Mouse (Mus musculus) C2C12 (cell line): ENCODE measurements at regions not wholly inside any gene's neighbourhood (a gene's known extent, or its start where the extent isn't known, plus 50 kb on each side); places are given as distances from the start of the nearest gene placed in this dataset.

Source experiments
- CTCF ChIP-seq: IDR thresholded peaks from one replicate; pipeline ENCODE4 v1.5.1; 2011; ENCODE audit not compliant: control insufficient read depth, insufficient read depth, insufficient read length
- MAX ChIP-seq: IDR thresholded peaks from one replicate; pipeline ENCODE4 v1.6.1; 2011; ENCODE audit warnings: mild to moderate bottlenecking, control low read depth
- MYOD1 ChIP-seq: IDR thresholded peaks from one replicate; pipeline ENCODE4 v1.6.1; 2011; ENCODE audit warnings: low read depth; ENCODE audit not compliant: control insufficient read depth, insufficient read length
- MYOG ChIP-seq: IDR thresholded peaks from one replicate; pipeline ENCODE4 v1.6.1; 2011; ENCODE audit not compliant: control insufficient read depth, insufficient read length; ENCODE audit errors: extremely low read depth
- USF1 ChIP-seq: IDR thresholded peaks from one replicate; pipeline ENCODE4 v1.6.1; 2011; ENCODE audit warnings: low read depth, mild to moderate bottlenecking, control low read depth, moderate library complexity

DNA sequence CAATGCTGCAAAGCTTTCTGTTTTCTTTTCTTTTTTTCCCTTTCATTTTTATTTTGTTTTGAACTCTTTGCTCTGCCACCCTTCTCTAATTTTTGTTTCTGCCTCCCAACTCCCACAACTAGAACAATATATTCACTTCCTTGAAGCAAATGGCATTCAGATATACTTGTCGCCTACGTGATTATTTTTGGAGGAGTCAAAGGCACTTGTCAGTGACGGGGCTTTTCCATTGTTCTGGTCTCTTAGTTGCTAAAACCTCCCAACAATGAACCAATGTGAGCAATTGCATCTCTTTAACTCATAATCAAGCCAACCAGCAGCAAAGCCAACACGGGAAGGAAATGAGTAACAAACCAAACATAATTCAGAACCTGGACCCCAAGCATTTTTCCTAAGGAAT, 449.3 kb upstream of the Prmt6 start:
- TF ChIP-seq CTCF (no peak), USF1 (no peak), MAX (no peak), MYOD1 (no peak), MYOG (no peak)
